Mouse (Mus musculus) lung, postnatal 0 days (tissue): Measurements from ENCODE around the gene Pde4d. TPM values are rescaled to one million over a fixed set of nuclear protein-coding genes. Genes with fewer than 3 reads are reported as not detected.

Experiments used
- ATAC-seq: fragments of 200-750 bp; cut with Nextera tagmentation; 2 replicates; pipeline ENCODE4 v1.8.0; 2017; ENCODE audit warnings: moderate library complexity
- DNase-seq: peaks from one replicate; pipeline ENCODE4 v3.0.0-alpha.2; 2016; ENCODE audit warnings: low spot score
- H3K27ac ChIP-seq: fragments of 300-500 bp; sonication (generic); 2 replicates; pipeline ENCODE4 v1.5.1; 2014; ENCODE audit warnings: antibody characterized with exemption, mild to moderate bottlenecking, low read length, mixed read lengths
- H3K27me3 ChIP-seq: fragments of 300-500 bp; sonication (generic); replicated peaks from 2 replicates; pipeline ENCODE4 v1.6.1; 2014; ENCODE audit warnings: low read length, mixed read lengths; ENCODE audit not compliant: insufficient read depth
- H3K36me3 ChIP-seq: fragments of 300-500 bp; sonication (generic); 2 replicates; pipeline ENCODE4 v1.6.1; 2014; ENCODE audit warnings: low read length, mixed read lengths; ENCODE audit not compliant: insufficient read depth
- H3K4me1 ChIP-seq: fragments of 300-500 bp; sonication (generic); 2 replicates; pipeline ENCODE4 v1.6.1; 2014; ENCODE audit warnings: antibody characterized with exemption, low read depth, low read length, mixed read lengths; ENCODE audit not compliant: insufficient read depth
- H3K4me2 ChIP-seq: fragments of 300-500 bp; sonication (generic); replicated peaks from 2 replicates; pipeline ENCODE4 v1.6.1; 2014; ENCODE audit warnings: low read depth, mild to moderate bottlenecking, low read length, moderate library complexity, mixed read lengths
- H3K4me3 ChIP-seq: fragments of 300-500 bp; sonication (generic); 2 replicates; pipeline ENCODE4 v1.5.1; 2014; ENCODE audit warnings: low read depth, low read length
- H3K9ac ChIP-seq: fragments of 300-500 bp; sonication (generic); replicated peaks from 2 replicates; pipeline ENCODE4 v1.6.1; 2014; ENCODE audit warnings: low read depth, mild to moderate bottlenecking
- H3K9me3 ChIP-seq: fragments of 300-500 bp; sonication (generic); 2 replicates; pipeline ENCODE4 v1.6.1; 2016; ENCODE audit warnings: low read length, mixed read lengths
- CTCF ChIP-seq: IDR thresholded peaks from 2 replicates; pipeline ENCODE4 v1.5.1; 2016; ENCODE audit warnings: antibody characterized with exemption, mild to moderate bottlenecking
- EP300 ChIP-seq: IDR thresholded peaks from 2 replicates; pipeline ENCODE4 v1.6.1; 2016; ENCODE audit warnings: antibody characterized with exemption, mild to moderate bottlenecking, control low read depth
- WGBS: fragments of 180-500 bp; shearing (Covaris S2); extraction: QIAGEN DNeasy Blood & Tissue Kit; methylation state at CpG from one replicate; pipeline ENCODE4 v1.1.7; 2014; 5-methylcytosine and 5-hydroxymethylcytosine counted together
- polyA plus RNA-seq: library from polyadenylated mRNA; unstranded; fragments of >200 nt; fragmentation: Nextera tagmentation; extraction: Ambion mirVana; gene quantifications from 2 replicates; pipeline ENCODE4 v1.2.1, GENCODE M21; 2015

The Pde4d gene
- polyA plus RNA-seq, 1 experiment from 2014 or later: 19.7 TPM

DNA sequence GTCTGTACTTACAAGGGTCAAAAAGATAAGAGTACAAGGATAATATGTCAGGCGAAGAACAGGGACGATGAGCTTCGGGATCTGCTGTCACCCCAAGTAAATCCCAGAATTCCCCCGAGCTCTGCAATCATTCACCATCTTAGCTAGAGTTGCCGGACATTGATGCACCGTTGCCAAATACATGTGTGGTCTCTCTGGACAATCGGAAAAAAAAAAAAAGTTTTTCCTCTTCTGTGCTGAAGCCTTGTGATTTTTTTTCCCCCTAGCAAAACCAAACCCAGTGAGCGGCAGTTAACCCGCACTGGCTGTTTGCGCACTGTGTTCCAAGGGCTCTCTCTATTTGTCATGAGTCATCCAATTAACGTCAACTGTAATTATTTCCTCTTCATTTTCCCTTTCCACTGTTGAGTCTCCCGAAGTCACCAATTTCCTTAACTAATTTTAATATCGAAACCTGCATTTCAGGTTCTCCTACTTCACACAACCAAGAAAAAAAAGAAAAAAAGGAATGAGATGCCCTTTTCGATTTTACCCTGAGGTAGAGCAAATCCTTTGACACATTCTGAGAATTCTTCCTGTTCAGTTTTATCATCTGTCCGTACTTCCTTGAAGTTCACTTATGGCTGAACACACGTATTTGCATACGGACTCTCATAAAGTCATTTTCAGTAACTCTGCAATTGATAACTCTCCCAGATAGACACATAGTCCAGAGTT lies 780.0 kb downstream of the Pde4d start:
- H3K4me3 ChIP-seq: peak overlapping the region; percentile 37
- peak; percentile 76 for DNase-seq
- peaks cover 6% of the 10 kb centered on the region; the same call in 1 of the 2 replicates for H3K4me1 ChIP-seq
- no peaks in the 10 kb centered on the region for H3K9me3 ChIP-seq
- H3K36me3 ChIP-seq: no peaks in the 10 kb centered on the region
- TF ChIP-seq CTCF (no peak), EP300 (0 out of 2 replicates have a peak, but pooled peaks have one; percentile 18)
- 10% methylated on average over 17 of the region's 17 CpGs for WGBS
- no peaks in the 10 kb centered on the region for H3K27me3 ChIP-seq
- peak; percentile 54 for ATAC-seq
- peak overlapping the region; percentile 66 for H3K4me2 ChIP-seq
- H3K9ac ChIP-seq: no peak overlapping the region
- H3K27ac ChIP-seq: peak overlapping the region; percentile 60

DNA sequence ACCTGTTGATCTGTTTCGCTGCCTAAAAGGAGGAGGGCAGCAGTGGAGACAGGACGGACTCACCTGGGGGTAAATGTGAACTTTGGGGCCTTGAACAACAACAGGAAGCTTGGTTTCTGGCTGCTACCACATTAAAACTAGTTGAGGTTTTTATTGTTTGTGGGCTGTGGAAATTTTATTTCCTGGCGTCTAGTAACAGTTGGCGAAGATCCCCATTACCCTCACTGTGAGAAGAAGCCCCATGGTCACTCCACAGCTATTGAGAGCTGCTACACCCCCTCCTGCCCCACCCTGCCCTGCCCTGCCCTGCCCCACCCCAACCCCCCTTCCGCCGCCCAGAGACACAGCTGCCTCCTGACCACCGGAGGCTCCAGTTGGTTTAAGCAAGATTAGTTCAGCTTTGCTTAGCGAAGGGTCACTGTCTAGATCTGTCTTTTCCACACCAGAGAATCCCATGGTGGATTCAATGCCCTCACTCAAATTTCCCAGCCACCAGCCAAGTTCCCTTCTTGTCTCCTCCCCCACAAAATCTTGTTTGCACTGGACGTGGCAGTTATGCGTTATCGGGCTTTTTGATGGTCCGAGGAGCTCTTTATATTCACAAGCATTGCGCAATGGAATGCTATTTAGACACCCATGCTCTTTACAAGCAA lies 780.7 kb downstream of the Pde4d start:
- Histone ChIP-seq H3K9me3 (no peaks in the 10 kb centered on the region), H3K4me1 (peaks cover 6% of the 10 kb centered on the region; the same call in 1 of the 2 replicates), H3K36me3 (no peaks in the 10 kb centered on the region), H3K4me2 (peak overlapping the region; percentile 66), H3K27me3 (no peaks in the 10 kb centered on the region), H3K4me3 (0 out of 2 replicates have a peak overlapping the region, but pooled peaks have one; percentile 37), H3K9ac (no peak overlapping the region), H3K27ac (peak overlapping the region; percentile 60)
- DNase-seq (peak; percentile 76), ATAC-seq (peak; percentile 20; the same call in 1 of the 2 replicates)
- WGBS: 29% methylated on average over 11 of the region's 13 CpGs
- 0 out of 2 replicates have a peak, but pooled peaks have one; percentile 31 for TF ChIP-seq EP300
- TF ChIP-seq CTCF: no peak

DNA sequence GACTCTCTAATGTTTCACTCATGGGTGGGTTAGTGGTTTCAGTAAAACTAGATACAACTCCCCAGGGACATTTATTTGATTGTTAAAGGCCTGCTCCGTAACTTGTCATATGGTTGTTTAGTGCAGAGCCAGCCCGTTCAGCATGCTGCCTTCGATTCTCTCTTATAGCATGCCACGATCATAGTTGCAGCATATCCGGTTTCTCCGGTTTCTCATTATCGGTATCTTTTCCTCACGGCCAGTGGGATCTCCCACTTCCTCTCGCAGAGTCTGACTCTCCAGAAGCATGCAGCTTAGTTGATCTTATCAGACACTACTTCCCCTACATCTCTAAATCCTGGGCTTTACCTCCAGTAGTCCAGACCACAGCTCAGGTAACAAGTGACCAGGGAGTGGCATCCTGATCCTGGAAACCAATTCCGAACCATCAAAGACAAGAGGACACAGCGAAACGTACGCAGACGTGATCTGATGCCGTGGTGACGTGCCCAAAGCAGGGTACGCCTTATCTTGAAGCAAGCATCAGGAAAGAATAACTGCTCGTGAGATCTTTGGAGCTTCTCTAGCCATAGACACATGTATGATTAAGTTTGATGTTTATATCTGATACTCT lies 782.2 kb downstream of the Pde4d start:
- ATAC-seq (peak; percentile 49; the same call in 1 of the 2 replicates), DNase-seq (peak; percentile 34)
- peak overlapping the region; percentile 60 for H3K27ac ChIP-seq
- H3K36me3 ChIP-seq: no peaks in the 10 kb centered on the region
- TF ChIP-seq EP300: no peak; the same call in none of the 2 replicates
- no peak for TF ChIP-seq CTCF
- H3K9me3 ChIP-seq: no peaks in the 10 kb centered on the region
- H3K9ac ChIP-seq: no peak overlapping the region
- H3K27me3 ChIP-seq: no peaks in the 10 kb centered on the region
- peaks cover 6% of the 10 kb centered on the region; the same call in 1 of the 2 replicates for H3K4me1 ChIP-seq
- H3K4me3 ChIP-seq: no peak overlapping the region
- 42% methylated on average over 18 of the region's 18 CpGs for WGBS
- H3K4me2 ChIP-seq: peak overlapping the region; percentile 6; the same call in 1 of the 2 replicates

DNA sequence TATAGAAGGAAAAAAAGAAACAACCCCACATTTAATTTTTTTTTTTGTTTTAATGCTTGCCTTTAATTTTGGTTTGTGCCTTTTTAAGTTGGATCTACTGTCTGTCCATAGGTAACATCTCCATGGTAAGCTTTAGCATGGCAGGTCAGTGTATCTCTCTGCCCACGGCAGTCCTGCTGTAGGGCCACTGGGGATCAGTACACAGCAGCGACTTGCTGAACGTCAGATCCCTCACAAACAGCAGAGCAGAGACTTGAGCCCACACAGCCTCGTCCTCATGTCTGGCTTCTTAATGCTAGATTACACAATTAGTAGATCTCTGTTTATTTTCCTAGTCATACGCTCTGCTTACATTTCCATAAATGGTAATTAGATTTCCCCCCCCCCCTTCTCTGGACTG lies 782.8 kb downstream of the Pde4d start:
- peaks cover 6% of the 10 kb centered on the region; the same call in 1 of the 2 replicates for H3K4me1 ChIP-seq
- H3K4me3 ChIP-seq: no peak overlapping the region
- H3K9ac ChIP-seq: no peak overlapping the region
- DNase-seq (peak; percentile 49), ATAC-seq (0 out of 2 replicates have a peak, but pooled peaks have one; percentile 16)
- H3K4me2 ChIP-seq: peak overlapping the region; percentile 6; the same call in 1 of the 2 replicates
- H3K36me3 ChIP-seq: no peaks in the 10 kb centered on the region
- no peaks in the 10 kb centered on the region for H3K9me3 ChIP-seq
- H3K27ac ChIP-seq: peak overlapping the region; percentile 60
- TF ChIP-seq CTCF (peak; percentile 21), EP300 (no peak)
- H3K27me3 ChIP-seq: no peaks in the 10 kb centered on the region
- WGBS: 42% methylated on average over 5 of the region's 5 CpGs

DNA sequence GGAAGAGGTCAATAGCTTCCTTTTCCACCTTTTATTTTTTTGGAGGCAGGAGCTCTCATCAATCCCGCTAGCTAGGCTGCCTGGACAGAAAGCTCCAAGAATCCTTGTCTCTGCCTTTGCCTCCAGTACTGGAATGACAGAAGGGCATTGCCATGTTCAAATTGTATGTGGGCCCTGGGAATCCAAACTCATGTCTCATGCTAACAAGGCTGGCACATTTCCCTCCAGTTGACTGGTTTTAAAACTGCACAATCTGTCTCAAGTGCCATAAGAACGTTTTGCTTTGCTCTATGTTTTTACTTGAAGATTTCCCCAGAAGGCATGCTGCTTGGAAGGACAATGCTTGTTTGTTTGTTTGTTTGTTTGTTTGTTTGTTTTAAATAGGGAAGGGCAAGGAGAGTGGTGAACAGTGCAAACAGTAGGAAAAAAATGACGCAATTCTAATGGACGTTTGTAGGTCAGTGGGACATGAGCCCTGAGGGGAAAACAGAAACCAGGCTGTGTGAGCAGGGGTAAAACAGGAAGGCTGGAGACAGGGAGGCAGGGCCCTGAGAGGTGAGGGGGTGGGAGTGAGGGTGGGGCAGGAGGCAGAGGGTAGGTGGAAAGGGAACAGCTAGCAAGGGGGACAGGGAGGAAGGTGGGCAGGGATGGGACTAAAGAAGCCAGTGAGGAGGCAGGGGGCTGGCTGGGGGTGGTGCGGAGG lies 784.3 kb downstream of the Pde4d start:
- no peaks in the 10 kb centered on the region for H3K9me3 ChIP-seq
- no peaks in the 10 kb centered on the region for H3K36me3 ChIP-seq
- TF ChIP-seq CTCF (no peak), EP300 (no peak)
- DNase-seq (no peak), ATAC-seq (no peak)
- H3K9ac ChIP-seq: no peak overlapping the region
- H3K27ac ChIP-seq: peak overlapping the region; percentile 21; the same call in 1 of the 2 replicates
- no peak overlapping the region for H3K4me3 ChIP-seq
- H3K4me2 ChIP-seq: no peak overlapping the region
- H3K27me3 ChIP-seq: no peaks in the 10 kb centered on the region
- WGBS: 45% methylated on average over 5 of the region's 5 CpGs
- peaks cover 6% of the 10 kb centered on the region; the same call in 1 of the 2 replicates for H3K4me1 ChIP-seq
